8 mouse cellular contexts compared by ENCODE assay signal in genomic region chr2:165825964-165826712, GRCm38 (mm10).
DNase-seq lines count a peak whose midpoint lies in the region; ATAC-seq and TF ChIP-seq lines count a peak whose summit lies in the region.

No protein-coding gene starts in this region.

- no peaks in the 10 kb centered on the region for H3K4me1 ChIP-seq in bone marrow, adult 2 months (ENCODE audit: control insufficient read depth, insufficient read depth, low read length)
- peaks cover 11% of the 10 kb centered on the region for H3K4me1 ChIP-seq in heart, embryonic 15.5 days (replicated peaks)
- H3K4me1 ChIP-seq in liver, embryonic 14.5 days (replicated peaks; ENCODE audit: control insufficient read depth in 2 of 2, insufficient read depth in 2 of 2, low read length in 1 of 2), result no peaks in the 10 kb centered on the region
- no peaks in the 10 kb centered on the region for H3K4me1 ChIP-seq in neural tube, embryonic 14.5 days (ENCODE audit: control insufficient read depth, insufficient read depth, low read length)
- no peaks in the 10 kb centered on the region for H3K4me1 ChIP-seq in testis, adult 2 months (ENCODE audit: control insufficient read depth, insufficient read depth, low read length)

- H3K36me3 ChIP-seq in heart, embryonic 15.5 days, result peaks cover 70% of the 10 kb centered on the region
- H3K36me3 ChIP-seq in liver, embryonic 14.5 days (replicated peaks; ENCODE audit: control insufficient read depth, insufficient read depth, low read depth), result peaks cover 61% of the 10 kb centered on the region
- H3K36me3 ChIP-seq in neural tube, embryonic 14.5 days (ENCODE audit: control insufficient read depth, insufficient read depth, low read length), result peaks cover 47% of the 10 kb centered on the region
- no peaks in the 10 kb centered on the region for H3K36me3 ChIP-seq in testis, adult 2 months (ENCODE audit: control insufficient read depth, insufficient read depth, low read length)

- peak; percentile 72 for TF ChIP-seq CTCF in bone marrow, adult 2 months (IDR thresholded peaks at IDR 0.05; ENCODE audit: control insufficient read depth, insufficient read depth, low read length)
- peak; percentile 85 for TF ChIP-seq CTCF in liver, embryonic 14.5 days (IDR thresholded peaks at IDR 0.05; ENCODE audit: low read depth)
- TF ChIP-seq CTCF in testis, adult 2 months (IDR thresholded peaks at IDR 0.05; ENCODE audit: control insufficient read depth, insufficient read depth, insufficient replicate concordance, low read depth, low read length), result peak; percentile 66; the same call in 1 of the 2 replicates

- ATAC-seq in erythroblast, adult 5-6 weeks (replicated peaks; ENCODE audit: low FRiP score, poor library complexity, severe bottlenecking), result peak; percentile 65
- ATAC-seq in heart, embryonic 15.5 days (replicated peaks; ENCODE audit: insufficient number of reproducible peaks, insufficient read depth, low FRiP score, low read depth), result peak; percentile 61; the same call in 1 of the 2 replicates
- peak; percentile 39; the same call in 1 of the 2 replicates for ATAC-seq in liver, embryonic 14.5 days (ENCODE audit: insufficient read depth)
- ATAC-seq in neural tube, embryonic 14.5 days (ENCODE audit: low read depth), result peak; percentile 59; the same call in 1 of the 2 replicates

- TF ChIP-seq EP300 in liver, embryonic 14.5 days (IDR thresholded peaks at IDR 0.05; ENCODE audit: low read depth), result no peak

- H3K9ac ChIP-seq in heart, embryonic 15.5 days, result no peak overlapping the region
- no peak overlapping the region for H3K9ac ChIP-seq in liver, embryonic 14.5 days (replicated peaks)
- H3K9ac ChIP-seq in neural tube, embryonic 14.5 days (replicated peaks; ENCODE audit: low read depth, low read length), result no peak overlapping the region

- no peak for TF ChIP-seq POLR2A in bone marrow, adult 2 months (IDR thresholded peaks at IDR 0.05; ENCODE audit: borderline replicate concordance, control insufficient read depth, low read depth, low read length)
- no peak for TF ChIP-seq POLR2A in testis, adult 2 months (IDR thresholded peaks at IDR 0.05; ENCODE audit: control insufficient read depth, low read depth, low read length)

- no peak overlapping the region for H3K4me3 ChIP-seq in bone marrow, adult 2 months (replicated peaks; ENCODE audit: control insufficient read depth, low read depth, low read length)
- H3K4me3 ChIP-seq in heart, embryonic 15.5 days, result no peak overlapping the region
- no peak overlapping the region for H3K4me3 ChIP-seq in liver, embryonic 14.5 days (ENCODE audit: insufficient read depth in 1 of 2, low read depth in 2 of 2, low read length in 2 of 2)
- H3K4me3 ChIP-seq in neural tube, embryonic 14.5 days (ENCODE audit: low read depth, low read length), result no peak overlapping the region
- no peak overlapping the region for H3K4me3 ChIP-seq in testis, adult 2 months (ENCODE audit: control insufficient read depth, low read depth, low read length)

- H3K27me3 ChIP-seq in heart, embryonic 15.5 days, result no peaks in the 10 kb centered on the region
- H3K27me3 ChIP-seq in liver, embryonic 14.5 days (ENCODE audit: control insufficient read depth, insufficient read depth, low read length), result no peaks in the 10 kb centered on the region
- H3K27me3 ChIP-seq in neural tube, embryonic 14.5 days (ENCODE audit: control insufficient read depth, insufficient read depth, low read length), result no peaks in the 10 kb centered on the region
- H3K27me3 ChIP-seq in testis, adult 2 months (ENCODE audit: control insufficient read depth, insufficient read depth, low read length), result no peaks in the 10 kb centered on the region

- DNase-seq in 416B (ENCODE audit: low read depth), result peak; percentile 48
- peak; percentile 89 to 92 for DNase-seq in kidney, postnatal 4 days
- peak in 1 of 3 experiments; percentile 7 for DNase-seq in liver, embryonic 14.5 days (ENCODE audit: low read depth in 3 of 3, low spot score in 3 of 3)

- no peaks in the 10 kb centered on the region for H3K9me3 ChIP-seq in heart, embryonic 15.5 days (replicated peaks)
- H3K9me3 ChIP-seq in liver, embryonic 14.5 days (ENCODE audit: control insufficient read depth, low read length), result no peaks in the 10 kb centered on the region
- no peaks in the 10 kb centered on the region for H3K9me3 ChIP-seq in neural tube, embryonic 14.5 days (ENCODE audit: control insufficient read depth, low read length)

- no peak overlapping the region for H3K27ac ChIP-seq in bone marrow, adult 2 months (ENCODE audit: control insufficient read depth, insufficient read depth, low read depth, low read length, poor library complexity)
- no peak overlapping the region; the same call in 1 of the 2 replicates for H3K27ac ChIP-seq in heart, embryonic 15.5 days
- H3K27ac ChIP-seq in liver, embryonic 14.5 days, result no peak overlapping the region
- no peak overlapping the region for H3K27ac ChIP-seq in neural tube, embryonic 14.5 days (ENCODE audit: low read depth, low read length)
- no peak overlapping the region for H3K27ac ChIP-seq in testis, adult 2 months (ENCODE audit: control insufficient read depth, insufficient read depth, low read depth, low read length)

- WGBS in bone marrow, adult 2 months, result 86% methylated on average over 10 of the region's 10 CpGs
- WGBS in heart, embryonic 15.5 days, result 75% methylated on average over 10 of the region's 10 CpGs
- WGBS in liver, embryonic 14.5 days (ENCODE audit: insufficient replicate concordance), result 78% methylated on average over 10 of the region's 10 CpGs
- 61% methylated on average over 10 of the region's 10 CpGs for WGBS in neural tube, embryonic 14.5 days

- H3K4me2 ChIP-seq in heart, embryonic 15.5 days, result no peak overlapping the region
- H3K4me2 ChIP-seq in liver, embryonic 14.5 days (ENCODE audit: low read depth), result no peak overlapping the region
- H3K4me2 ChIP-seq in neural tube, embryonic 14.5 days (ENCODE audit: low read depth, low read length), result no peak overlapping the region
